Mouse (Mus musculus) limb, embryonic 15.5 days (tissue): ENCODE data around the gene Plekhm1. TPM values are rescaled to one million over a fixed set of nuclear protein-coding genes. Genes with fewer than 3 reads are reported as not detected.

Source experiments
- ATAC-seq: fragments of 200-750 bp; cut with Nextera tagmentation; 2 replicates; pipeline ENCODE4 v1.8.0; 2017; ENCODE audit warnings: low read depth, moderate TSS enrichment; ENCODE audit not compliant: insufficient number of reproducible peaks, low FRiP score, low TSS enrichment
- H3K27ac ChIP-seq: fragments of 300-500 bp; sonication (generic); 2 replicates; pipeline ENCODE4 v1.5.1; 2015; ENCODE audit warnings: moderate library complexity, mild to moderate bottlenecking, inconsistent platforms
- H3K27me3 ChIP-seq: fragments of 300-500 bp; sonication (generic); 2 replicates; pipeline ENCODE4 v1.6.1; 2015; ENCODE audit warnings: inconsistent platforms
- H3K36me3 ChIP-seq: fragments of 300-500 bp; sonication (generic); 2 replicates; pipeline ENCODE4 v1.6.1; 2015; ENCODE audit warnings: inconsistent platforms
- H3K4me1 ChIP-seq: fragments of 300-500 bp; sonication (generic); 2 replicates; pipeline ENCODE4 v1.6.1; 2015; ENCODE audit warnings: inconsistent platforms
- H3K4me2 ChIP-seq: fragments of 300-500 bp; sonication (generic); 2 replicates; pipeline ENCODE4 v1.6.1; 2015; ENCODE audit warnings: mild to moderate bottlenecking, inconsistent platforms
- H3K4me3 ChIP-seq: fragments of 300-500 bp; sonication (generic); 2 replicates; pipeline ENCODE4 v1.5.1; 2015; ENCODE audit warnings: mild to moderate bottlenecking, inconsistent platforms
- H3K9ac ChIP-seq: fragments of 300-500 bp; sonication (generic); 2 replicates; pipeline ENCODE4 v1.6.1; 2015; ENCODE audit warnings: inconsistent platforms
- H3K9me3 ChIP-seq: fragments of 300-500 bp; sonication (generic); 2 replicates; pipeline ENCODE4 v1.6.1; 2016; ENCODE audit warnings: inconsistent platforms
- WGBS: fragments of 180-500 bp; shearing (Covaris S2); methylation state at CpG from one replicate; pipeline ENCODE4 v1.1.7; 2015; 5-methylcytosine and 5-hydroxymethylcytosine counted together
- polyA plus RNA-seq: library from polyadenylated mRNA; unstranded; fragments of >200 nt; fragmentation: Nextera tagmentation; extraction: Ambion mirVana; gene quantifications from 2 replicates; pipeline ENCODE4 v1.2.1, GENCODE M21; 2015

Plekhm1 gene
- polyA plus RNA-seq, 1 experiment from 2014 or later, result 8.6 TPM

- Histone ChIP-seq H3K36me3 (no peaks in the 10 kb centered on the region), H3K4me1 (peaks cover 65% of the 10 kb centered on the region), H3K9me3 (no peaks in the 10 kb centered on the region), H3K9ac (no peak overlapping the region), H3K27me3 (peaks cover 71% of the 10 kb centered on the region), H3K4me2 (peak overlapping the region; percentile 86), H3K27ac (no peak overlapping the region), H3K4me3 (peak overlapping the region; percentile 25)
- WGBS, result 1% methylated on average over 22 of the region's 22 CpGs
- ATAC-seq, result no peak
These were observed 53.4 kb downstream of the Plekhm1 start for GRCm38 (mm10) chr11:103359122-103359521.

GRCm38 (mm10) chr11:103358316-103358715 lies 54.2 kb downstream of the Plekhm1 start:
- Histone ChIP-seq H3K4me2 (no peak overlapping the region), H3K4me1 (peaks cover 62% of the 10 kb centered on the region)
- whole genome bisulfite sequencing, result 75% methylated on average over 4 of the region's 4 CpGs

GRCm38 (mm10) chr11:103357710-103358109 lies 54.8 kb downstream of the Plekhm1 start:
- Histone ChIP-seq H3K4me1 (peaks cover 56% of the 10 kb centered on the region), H3K4me2 (no peak overlapping the region), H3K9ac (no peak overlapping the region), H3K9me3 (no peaks in the 10 kb centered on the region), H3K4me3 (no peak overlapping the region), H3K27ac (no peak overlapping the region), H3K36me3 (no peaks in the 10 kb centered on the region), H3K27me3 (peaks cover 57% of the 10 kb centered on the region)
- no peak for ATAC-seq
- 89% methylated on average over 10 of the region's 10 CpGs for WGBS

More at GRCm38 (mm10) chr11:103358316-103358715, 54.2 kb downstream of the Plekhm1 start:
- Histone ChIP-seq H3K9ac (no peak overlapping the region), H3K36me3 (no peaks in the 10 kb centered on the region), H3K27ac (no peak overlapping the region), H3K9me3 (no peaks in the 10 kb centered on the region), H3K27me3 (peaks cover 63% of the 10 kb centered on the region), H3K4me3 (no peak overlapping the region)
- ATAC-seq, result no peak

GRCm38 (mm10) chr11:103356938-103357670 lies 55.4 kb downstream of the Plekhm1 start:
- 79% methylated on average over 16 of the region's 16 CpGs for WGBS
- H3K9me3 ChIP-seq, result no peaks in the 10 kb centered on the region
- H3K27me3 ChIP-seq, result peaks cover 51% of the 10 kb centered on the region
- no peak overlapping the region for H3K9ac ChIP-seq
- H3K4me1 ChIP-seq, result peaks cover 50% of the 10 kb centered on the region
- H3K4me3 ChIP-seq, result no peak overlapping the region
- H3K36me3 ChIP-seq, result no peaks in the 10 kb centered on the region
- ATAC-seq, result no peak
- H3K4me2 ChIP-seq, result no peak overlapping the region
- H3K27ac ChIP-seq, result no peak overlapping the region

- Histone ChIP-seq H3K4me3 (no peak overlapping the region), H3K9me3 (no peaks in the 10 kb centered on the region), H3K27ac (no peak overlapping the region), H3K4me1 (peaks cover 40% of the 10 kb centered on the region), H3K9ac (no peak overlapping the region), H3K36me3 (no peaks in the 10 kb centered on the region), H3K27me3 (peaks cover 41% of the 10 kb centered on the region), H3K4me2 (no peak overlapping the region)
- no peak for ATAC-seq
- 24% methylated on average over 11 of the region's 11 CpGs for WGBS
These were observed 56.4 kb downstream of the Plekhm1 start for GRCm38 (mm10) chr11:103356032-103356571.

- no peaks in the 10 kb centered on the region for H3K9me3 ChIP-seq
- 19% methylated on average over 11 of the region's 11 CpGs for WGBS
- no peak overlapping the region for H3K27ac ChIP-seq
- no peaks in the 10 kb centered on the region for H3K36me3 ChIP-seq
- no peak overlapping the region for H3K4me2 ChIP-seq
- H3K27me3 ChIP-seq, result peaks cover 33% of the 10 kb centered on the region
- no peak overlapping the region for H3K9ac ChIP-seq
- no peak overlapping the region for H3K4me3 ChIP-seq
- no peak for ATAC-seq
- peaks cover 32% of the 10 kb centered on the region for H3K4me1 ChIP-seq
These were observed 57.2 kb downstream of the Plekhm1 start for GRCm38 (mm10) chr11:103355251-103355650.

GRCm38 (mm10) chr11:103354033-103354432 lies 58.5 kb downstream of the Plekhm1 start:
- peaks cover 24% of the 10 kb centered on the region for H3K27me3 ChIP-seq
- 54% methylated on average over 3 of the region's 3 CpGs for WGBS
- H3K4me2 ChIP-seq, result no peak overlapping the region
- H3K4me1 ChIP-seq, result peaks cover 23% of the 10 kb centered on the region
- no peak for ATAC-seq
- H3K27ac ChIP-seq, result no peak overlapping the region
- no peaks in the 10 kb centered on the region for H3K36me3 ChIP-seq
- H3K4me3 ChIP-seq, result no peak overlapping the region
- no peak overlapping the region for H3K9ac ChIP-seq
- H3K9me3 ChIP-seq, result no peaks in the 10 kb centered on the region

- no peaks in the 10 kb centered on the region for H3K9me3 ChIP-seq
- peaks cover 16% of the 10 kb centered on the region for H3K27me3 ChIP-seq
- ATAC-seq, result no peak
- H3K4me3 ChIP-seq, result no peak overlapping the region
- H3K4me2 ChIP-seq, result no peak overlapping the region
- WGBS, result 77% methylated on average over 5 of the region's 5 CpGs
- H3K27ac ChIP-seq, result no peak overlapping the region
- H3K4me1 ChIP-seq, result peaks cover 20% of the 10 kb centered on the region
- no peak overlapping the region for H3K9ac ChIP-seq
- H3K36me3 ChIP-seq, result no peaks in the 10 kb centered on the region
These were observed 60.2 kb downstream of the Plekhm1 start for GRCm38 (mm10) chr11:103352239-103352814.

GRCm38 (mm10) chr11:103350711-103351315 lies 61.7 kb downstream of the Plekhm1 start:
- no peaks in the 10 kb centered on the region for H3K9me3 ChIP-seq
- WGBS, result 71% methylated on average over 12 of the region's 12 CpGs
- H3K9ac ChIP-seq, result no peak overlapping the region
- H3K27ac ChIP-seq, result no peak overlapping the region
- ATAC-seq, result no peak
- H3K27me3 ChIP-seq, result peaks cover under 1% of the 10 kb centered on the region; the same call in 1 of the 2 replicates
- H3K4me2 ChIP-seq, result no peak overlapping the region
- no peaks in the 10 kb centered on the region for H3K36me3 ChIP-seq
- H3K4me1 ChIP-seq, result peaks cover 24% of the 10 kb centered on the region
- H3K4me3 ChIP-seq, result no peak overlapping the region

- Histone ChIP-seq H3K4me3 (no peak overlapping the region), H3K4me2 (no peak overlapping the region), H3K36me3 (no peaks in the 10 kb centered on the region), H3K4me1 (peaks cover 19% of the 10 kb centered on the region), H3K27me3 (no peaks in the 10 kb centered on the region), H3K9me3 (no peaks in the 10 kb centered on the region), H3K9ac (no peak overlapping the region), H3K27ac (no peak overlapping the region)
- WGBS, result 83% methylated on average over 2 of the region's 2 CpGs
- ATAC-seq, result no peak
These were observed 62.8 kb downstream of the Plekhm1 start for GRCm38 (mm10) chr11:103349699-103350098.

GRCm38 (mm10) chr11:103346657-103347056 lies 65.8 kb downstream of the Plekhm1 start:
- H3K4me2 ChIP-seq, result no peak overlapping the region
- peaks cover 18% of the 10 kb centered on the region for H3K4me1 ChIP-seq
- no peak overlapping the region for H3K4me3 ChIP-seq
- 44% methylated on average over 5 of the region's 5 CpGs for WGBS
- peak; percentile 37; the same call in 1 of the 2 replicates for ATAC-seq
- no peaks in the 10 kb centered on the region for H3K9me3 ChIP-seq
- peak overlapping the region; percentile 57 for H3K27ac ChIP-seq
- H3K36me3 ChIP-seq, result no peaks in the 10 kb centered on the region
- H3K27me3 ChIP-seq, result no peaks in the 10 kb centered on the region
- no peak overlapping the region for H3K9ac ChIP-seq

- peaks cover 18% of the 10 kb centered on the region for H3K4me1 ChIP-seq
- no peaks in the 10 kb centered on the region for H3K9me3 ChIP-seq
- WGBS, result 72% methylated on average over 7 of the region's 7 CpGs
- ATAC-seq, result no peak; the same call in 1 of the 2 replicates
- H3K4me2 ChIP-seq, result no peak overlapping the region
- no peaks in the 10 kb centered on the region for H3K36me3 ChIP-seq
- no peak overlapping the region for H3K9ac ChIP-seq
- H3K27ac ChIP-seq, result peak overlapping the region; percentile 65
- H3K4me3 ChIP-seq, result no peak overlapping the region
- no peaks in the 10 kb centered on the region for H3K27me3 ChIP-seq
These were observed 66.3 kb downstream of the Plekhm1 start for GRCm38 (mm10) chr11:103346236-103346635.
